Mouse (Mus musculus) myocyte (in vitro differentiated cells): Measurements from ENCODE around the gene Fes. TPM values are rescaled to one million over a fixed set of nuclear protein-coding genes. Genes with fewer than 3 reads are reported as not detected.
A peak's percentile ranks its signal among the peaks of the same experiment; 100 is the strongest.

ENCODE experiments used
- H3K27me3 ChIP-seq: one replicate; pipeline ENCODE4 v1.6.1; 2011; ENCODE audit not compliant: control insufficient read depth, insufficient read depth, insufficient read length
- H3K36me3 ChIP-seq: one replicate; pipeline ENCODE4 v1.6.1; 2011; ENCODE audit not compliant: control insufficient read depth, insufficient read depth
- H3K4me2 ChIP-seq: one replicate; pipeline ENCODE4 v1.6.1; 2011; ENCODE audit warnings: low read depth, control low read depth
- H3K4me3 ChIP-seq: one replicate; pipeline ENCODE4 v1.5.1; 2011; ENCODE audit warnings: mild to moderate bottlenecking, control low read depth, moderate library complexity
- H3K79me2 ChIP-seq: one replicate; pipeline ENCODE4 v1.6.1; 2011; ENCODE audit not compliant: control insufficient read depth, insufficient read depth
- H3ac ChIP-seq: one replicate; pipeline ENCODE4 v1.6.1; 2011; ENCODE audit not compliant: control insufficient read depth, insufficient read length
- CEBPB ChIP-seq: IDR thresholded peaks from 2 replicates; pipeline ENCODE4 v1.6.1; 2011; ENCODE audit warnings: mild to moderate bottlenecking, moderate library complexity; ENCODE audit not compliant: poor library complexity, insufficient read depth, severe bottlenecking
- E2F4 ChIP-seq: IDR thresholded peaks from one replicate; pipeline ENCODE4 v1.6.1; 2011; ENCODE audit warnings: mild to moderate bottlenecking, control low read depth, moderate library complexity; ENCODE audit not compliant: insufficient read depth
- MAX ChIP-seq: IDR thresholded peaks from one replicate; pipeline ENCODE4 v1.6.1; 2011; ENCODE audit warnings: low read depth, mild to moderate bottlenecking, control low read depth
- MYOD1 ChIP-seq, 3 experiments: IDR thresholded peaks; one replicate each; pipeline ENCODE4 v1.6.1; 2011; ENCODE audit warnings: control low read depth in 2 of 3, low read depth in 2 of 3, mild to moderate bottlenecking in 2 of 3, moderate library complexity in 1 of 3; ENCODE audit not compliant: insufficient read length in 2 of 3, control insufficient read depth in 1 of 3
- MYOG ChIP-seq, 3 experiments: IDR thresholded peaks; one replicate each; pipeline ENCODE4 v1.6.1; 2011; ENCODE audit warnings: control low read depth in 2 of 3, low read depth in 2 of 3, mild to moderate bottlenecking in 2 of 3; ENCODE audit not compliant: insufficient read length in 2 of 3, control insufficient read depth in 1 of 3, insufficient read depth in 1 of 3
- POLR2A ChIP-seq: IDR thresholded peaks from one replicate; pipeline ENCODE4 v1.6.1; 2011; ENCODE audit warnings: low read depth, mild to moderate bottlenecking, control low read depth, moderate library complexity; ENCODE audit not compliant: insufficient read length
- POLR2AphosphoS2 ChIP-seq: IDR thresholded peaks from one replicate; pipeline ENCODE4 v1.6.1; 2011; ENCODE audit warnings: low read depth, control low read depth; ENCODE audit not compliant: insufficient read length
- REST ChIP-seq: IDR thresholded peaks from one replicate; pipeline ENCODE4 v1.6.1; 2011; ENCODE audit warnings: mild to moderate bottlenecking, control low read depth, moderate library complexity; ENCODE audit not compliant: insufficient read depth, insufficient read length
- SRF ChIP-seq: IDR thresholded peaks from one replicate; pipeline ENCODE4 v1.6.1; 2011; ENCODE audit warnings: low read depth; ENCODE audit not compliant: control insufficient read depth, insufficient read length
- TCF12 ChIP-seq: IDR thresholded peaks from one replicate; pipeline ENCODE4 v1.6.1; 2011; ENCODE audit warnings: mild to moderate bottlenecking, control low read depth; ENCODE audit not compliant: poor library complexity, insufficient read depth, severe bottlenecking
- TCF3 ChIP-seq: IDR thresholded peaks from one replicate; pipeline ENCODE4 v1.6.1; 2011; ENCODE audit warnings: low read depth, control low read depth; ENCODE audit not compliant: insufficient read length
- USF1 ChIP-seq: IDR thresholded peaks from one replicate; pipeline ENCODE4 v1.6.1; 2011; ENCODE audit warnings: low read depth, mild to moderate bottlenecking, control low read depth, moderate library complexity
- polyA plus RNA-seq: library from polyadenylated mRNA; unstranded; fragments of >200 nt; fragmentation: generic; extraction: Trizol; gene quantifications from one replicate; pipeline ENCODE4 v1.2.1, GENCODE M21; 2012; ENCODE audit warnings: missing spikeins

Gene Fes
- polyA plus RNA-seq, 1 experiment, result 0.54 TPM

- TF ChIP-seq TCF3 (no peak), USF1 (no peak), CEBPB (no peak)
These were observed 31.5 kb upstream of the Fes start for GRCm38 (mm10) chr7:80419278-80419677.

GRCm38 (mm10) chr7:80418036-80418435 is 30.3 kb upstream of the Fes start:
- no peak overlapping the region for H3K4me2 ChIP-seq
- H3K36me3 ChIP-seq, result no peaks in the 10 kb centered on the region
- no peak overlapping the region for H3K4me3 ChIP-seq
- H3ac ChIP-seq, result no peak overlapping the region
- no peaks in the 10 kb centered on the region for H3K27me3 ChIP-seq
- H3K79me2 ChIP-seq, result no peaks in the 10 kb centered on the region
- TF ChIP-seq MYOD1 (IDR thresholded peaks at IDR 0.05; ENCODE audit: control insufficient read depth in 1 of 3, insufficient read length in 2 of 3, low read depth in 2 of 3) (peak in 1 of 3 experiments; percentile 51), E2F4 (no peak)

More at GRCm38 (mm10) chr7:80419278-80419677, 31.5 kb upstream of the Fes start:
- Histone ChIP-seq H3K79me2 (no peaks in the 10 kb centered on the region), H3K4me3 (no peak overlapping the region), H3K27me3 (no peaks in the 10 kb centered on the region), H3K4me2 (no peak overlapping the region), H3K36me3 (no peaks in the 10 kb centered on the region), H3ac (no peak overlapping the region)

GRCm38 (mm10) chr7:80417601-80418000 is 29.9 kb upstream of the Fes start:
- Histone ChIP-seq H3K79me2 (no peaks in the 10 kb centered on the region), H3K4me2 (no peak overlapping the region), H3K27me3 (no peaks in the 10 kb centered on the region), H3ac (no peak overlapping the region), H3K36me3 (no peaks in the 10 kb centered on the region), H3K4me3 (no peak overlapping the region)
- TF ChIP-seq REST (no peak), MAX (no peak), CEBPB (no peak), USF1 (no peak), TCF3 (no peak), MYOD1 (IDR thresholded peaks at IDR 0.05; ENCODE audit: control insufficient read depth in 1 of 3, insufficient read length in 2 of 3, low read depth in 2 of 3) (no peak), SRF (no peak), E2F4 (no peak), MYOG (IDR thresholded peaks at IDR 0.05; ENCODE audit: control insufficient read depth in 1 of 3, insufficient read depth in 1 of 3, insufficient read length in 2 of 3, low read depth in 2 of 3) (no peak), POLR2AphosphoS2 (no peak), POLR2A (no peak), TCF12 (no peak)

- H3K4me2 ChIP-seq, result no peak overlapping the region
- no peaks in the 10 kb centered on the region for H3K79me2 ChIP-seq
- no peak overlapping the region for H3K4me3 ChIP-seq
- no peak for TF ChIP-seq MAX
- no peak for TF ChIP-seq MYOD1 (IDR thresholded peaks at IDR 0.05; ENCODE audit: control insufficient read depth in 1 of 3, insufficient read length in 2 of 3, low read depth in 2 of 3)
- TF ChIP-seq POLR2AphosphoS2, result no peak
- TF ChIP-seq REST, result no peak
- no peak for TF ChIP-seq CEBPB
- H3K27me3 ChIP-seq, result no peaks in the 10 kb centered on the region
- H3ac ChIP-seq, result no peak overlapping the region
- no peaks in the 10 kb centered on the region for H3K36me3 ChIP-seq
These were observed 29.2 kb upstream of the Fes start for GRCm38 (mm10) chr7:80416969-80417368.

- Histone ChIP-seq H3K27me3 (no peaks in the 10 kb centered on the region), H3K4me2 (no peak overlapping the region), H3K79me2 (no peaks in the 10 kb centered on the region), H3K4me3 (no peak overlapping the region), H3ac (no peak overlapping the region), H3K36me3 (no peaks in the 10 kb centered on the region)
- TF ChIP-seq E2F4 (no peak), USF1 (no peak), MAX (no peak), POLR2A (no peak), REST (no peak), TCF12 (no peak), SRF (no peak), POLR2AphosphoS2 (no peak), MYOD1 (IDR thresholded peaks at IDR 0.05; ENCODE audit: control insufficient read depth in 1 of 3, insufficient read length in 2 of 3, low read depth in 2 of 3) (no peak), TCF3 (no peak), CEBPB (no peak), MYOG (IDR thresholded peaks at IDR 0.05; ENCODE audit: control insufficient read depth in 1 of 3, insufficient read depth in 1 of 3, insufficient read length in 2 of 3, low read depth in 2 of 3) (no peak)
These were observed 26.6 kb upstream of the Fes start for GRCm38 (mm10) chr7:80414303-80414855.
